17 mouse cellular contexts compared by ENCODE assay signal in the genomic region with DNA sequence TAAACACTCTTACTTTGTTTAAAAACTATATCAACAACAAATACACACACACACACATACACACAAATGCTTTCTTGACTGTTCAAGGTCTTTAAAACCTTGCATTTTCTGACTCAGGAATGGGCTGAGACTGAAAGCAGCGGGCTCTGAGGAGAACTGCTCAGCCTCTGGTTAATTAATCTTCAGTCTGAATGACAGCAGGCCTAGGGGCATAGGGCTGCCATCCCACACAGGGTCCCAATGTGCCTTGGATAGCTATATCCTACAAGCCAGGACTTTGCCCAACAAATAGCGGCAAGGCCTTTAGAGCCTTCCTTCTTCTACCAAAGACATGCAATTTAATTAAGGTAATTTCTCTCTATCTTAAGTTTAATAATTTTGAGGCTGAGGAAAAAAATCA. TPM values are rescaled to one million over a fixed set of nuclear protein-coding genes. Genes with fewer than 3 reads are reported as not detected.
DNase-seq lines count a peak whose midpoint lies in the region; ATAC-seq lines count a peak whose summit lies in the region.
"Had no signal": no experiment of that assay in that cellular context is flagged by ENCODE, and none has a peak within 500 bp of the region (broad histone marks: within the 10 kb centered on the region; RNA-seq: fewer than 3 reads in every experiment).

No protein-coding gene starts in this region.

- H3K4me2 ChIP-seq in kidney, embryonic 16.5 days (replicated peaks; ENCODE audit: low read depth, low read length) = no peak overlapping the region
- no peak overlapping the region for H3K4me2 ChIP-seq in hindbrain, embryonic 11.5 days (replicated peaks; ENCODE audit: low read depth, low read length)
- H3K4me2 ChIP-seq in midbrain, embryonic 16.5 days (ENCODE audit: low read length) = no peak overlapping the region
- H3K4me2 ChIP-seq: intestine, embryonic 15.5 days; limb, embryonic 13.5 days had no signal

- no peaks in the 10 kb centered on the region for H3K27me3 ChIP-seq in kidney, embryonic 16.5 days (ENCODE audit: insufficient read depth, low read length)
- no peaks in the 10 kb centered on the region for H3K27me3 ChIP-seq in hindbrain, embryonic 11.5 days (ENCODE audit: control insufficient read depth, insufficient read depth, low read length)
- no peaks in the 10 kb centered on the region for H3K27me3 ChIP-seq in midbrain, embryonic 16.5 days (ENCODE audit: control insufficient read depth, insufficient read depth, low read depth, low read length)
- H3K27me3 ChIP-seq: intestine, embryonic 15.5 days; limb, embryonic 13.5 days had no signal

- no peaks in the 10 kb centered on the region for H3K9me3 ChIP-seq in kidney, embryonic 16.5 days (ENCODE audit: low read length)
- H3K9me3 ChIP-seq in hindbrain, embryonic 11.5 days (ENCODE audit: control insufficient read depth, low read length) = no peaks in the 10 kb centered on the region
- H3K9me3 ChIP-seq in midbrain, embryonic 16.5 days (replicated peaks; ENCODE audit: control insufficient read depth, low read length, poor library complexity, severe bottlenecking) = no peaks in the 10 kb centered on the region
- H3K9me3 ChIP-seq: intestine, embryonic 15.5 days; limb, embryonic 13.5 days had no signal

- H3K36me3 ChIP-seq in kidney, embryonic 16.5 days (ENCODE audit: insufficient read depth, low read length) = no peaks in the 10 kb centered on the region
- H3K36me3 ChIP-seq in hindbrain, embryonic 11.5 days (ENCODE audit: control insufficient read depth, insufficient read depth, low read length) = no peaks in the 10 kb centered on the region
- H3K36me3 ChIP-seq in midbrain, embryonic 16.5 days (ENCODE audit: control insufficient read depth, insufficient read depth, low read length) = no peaks in the 10 kb centered on the region
- H3K36me3 ChIP-seq: intestine, embryonic 15.5 days; limb, embryonic 13.5 days had no signal

- 0 out of 2 replicates have a peak, but pooled peaks have one; percentile 63 for ATAC-seq in kidney, embryonic 16.5 days (ENCODE audit: low FRiP score, low TSS enrichment)
- peak; percentile 77; the same call in 1 of the 2 replicates for ATAC-seq in hindbrain, embryonic 11.5 days (ENCODE audit: low FRiP score)
- ATAC-seq in midbrain, embryonic 16.5 days = peak; percentile 77
- ATAC-seq: intestine, embryonic 15.5 days; liver, postnatal 0 days had no signal

- no peak overlapping the region for H3K9ac ChIP-seq in kidney, embryonic 16.5 days (replicated peaks; ENCODE audit: low read length)
- H3K9ac ChIP-seq in hindbrain, embryonic 11.5 days (ENCODE audit: low read depth, low read length) = no peak overlapping the region
- no peak overlapping the region for H3K9ac ChIP-seq in midbrain, embryonic 16.5 days (ENCODE audit: low read depth, low read length)
- H3K9ac ChIP-seq: intestine, embryonic 15.5 days; limb, embryonic 13.5 days; liver, postnatal 0 days had no signal

- H3K27ac ChIP-seq in kidney, embryonic 16.5 days (ENCODE audit: low read length) = no peak overlapping the region
- no peak overlapping the region for H3K27ac ChIP-seq in hindbrain, embryonic 11.5 days (ENCODE audit: low read depth, low read length)
- no peak overlapping the region for H3K27ac ChIP-seq in midbrain, embryonic 16.5 days (ENCODE audit: low read length)
- H3K27ac ChIP-seq: gastrocnemius, adult 2 months; intestine, embryonic 15.5 days; limb, embryonic 13.5 days; macrophage had no signal

- 68% methylated on average over 2 of the region's 2 CpGs for WGBS in kidney, embryonic 16.5 days
- WGBS in hindbrain, embryonic 11.5 days = 46% methylated on average over 2 of the region's 2 CpGs
- 36% methylated on average over 2 of the region's 2 CpGs for WGBS in midbrain, embryonic 16.5 days

- DNase-seq in kidney, adult 11 months = no peak
- peak; percentile 27 for DNase-seq in embryo, embryonic 9.5 days (ENCODE audit: extremely low spot score)
- peak; percentile 36 for DNase-seq in hindbrain, embryonic 11.5 days (ENCODE audit: low spot score)
- DNase-seq in left cerebral cortex, adult 18-20 months (ENCODE audit: low spot score in 2 of 2) = no peak
- DNase-seq in layer of hippocampus, adult 18-20 months (ENCODE audit: low spot score in 2 of 2) = no peak
- DNase-seq in right cerebral cortex, postnatal 14 days = no peak
- DNase-seq: cerebellum, postnatal 10 days; gastrocnemius, adult 2 months; heart, postnatal 10 days; kidney, postnatal 36 days; liver, postnatal 0 days; thymus, postnatal 14 days had no signal

- H3K4me3 ChIP-seq in kidney, embryonic 16.5 days (ENCODE audit: low read length) = no peak overlapping the region
- H3K4me3 ChIP-seq in hindbrain, embryonic 11.5 days (ENCODE audit: low read depth, low read length) = no peak overlapping the region
- H3K4me3 ChIP-seq in midbrain, embryonic 16.5 days (ENCODE audit: low read depth, low read length) = no peak overlapping the region
- H3K4me3 ChIP-seq: gastrocnemius, adult 2 months; intestine, embryonic 15.5 days; limb, embryonic 13.5 days had no signal

- H3K4me1 ChIP-seq in kidney, embryonic 16.5 days (ENCODE audit: insufficient read depth, low read length) = peaks cover 3% of the 10 kb centered on the region; the same call in 1 of the 2 replicates
- H3K4me1 ChIP-seq in hindbrain, embryonic 11.5 days (replicated peaks; ENCODE audit: control insufficient read depth, insufficient read depth, low read length) = no peaks in the 10 kb centered on the region
- H3K4me1 ChIP-seq in midbrain, embryonic 16.5 days (ENCODE audit: control insufficient read depth, insufficient read depth, low read length) = no peaks in the 10 kb centered on the region
- H3K4me1 ChIP-seq: intestine, embryonic 15.5 days; limb, embryonic 13.5 days had no signal

RNA-seq across cellular contexts. Expression of a gene that starts 43.2 kb away (rescaled TPM):
- polyA plus RNA-seq in kidney, embryonic 16.5 days (2015; fragmentation: Nextera tagmentation; extraction: Ambion mirVana) = 27.3 and 30.3 TPM in 2 replicates
- 18.4 and 20.0 TPM in 2 replicates for polyA plus RNA-seq in hindbrain, embryonic 11.5 days (2014; fragmentation: Nextera tagmentation; extraction: Ambion mirVana)
- polyA plus RNA-seq in midbrain, embryonic 16.5 days (2015; fragmentation: Nextera tagmentation; extraction: Ambion mirVana) = 14.2 and 16.9 TPM in 2 replicates
- total RNA-seq in left cerebral cortex, adult 18-20 months (2021) = 10 to 100 TPM; 13.6 to 14.5 TPM
- 10 to 100 TPM; 13.0 to 13.2 TPM for total RNA-seq in layer of hippocampus, adult 18-20 months (2021)

Comparison
In these comparisons a context has a peak if more than half of its experiments do, and no peak if none do; other contexts are left out.
1. DNase-seq: peak in embryo, embryonic 9.5 days (single experiment) and hindbrain, embryonic 11.5 days (single experiment); none in kidney, adult 11 months (single experiment), left cerebral cortex, adult 18-20 months (0 of 2), layer of hippocampus, adult 18-20 months (0 of 2) and right cerebral cortex, postnatal 14 days (single experiment).
2. Peak in every context shown above with its lines, with median percentiles within 50 percentile points of each other: ATAC-seq.